Mouse (Mus musculus): ENCODE data around the gene Ccr2.
"Not testable (repeated sequence)": the region's sequence is repeated elsewhere in the genome, so short reads cannot be mapped to it uniquely, and the experiment has no call there.

Ccr2 gene

DNA sequence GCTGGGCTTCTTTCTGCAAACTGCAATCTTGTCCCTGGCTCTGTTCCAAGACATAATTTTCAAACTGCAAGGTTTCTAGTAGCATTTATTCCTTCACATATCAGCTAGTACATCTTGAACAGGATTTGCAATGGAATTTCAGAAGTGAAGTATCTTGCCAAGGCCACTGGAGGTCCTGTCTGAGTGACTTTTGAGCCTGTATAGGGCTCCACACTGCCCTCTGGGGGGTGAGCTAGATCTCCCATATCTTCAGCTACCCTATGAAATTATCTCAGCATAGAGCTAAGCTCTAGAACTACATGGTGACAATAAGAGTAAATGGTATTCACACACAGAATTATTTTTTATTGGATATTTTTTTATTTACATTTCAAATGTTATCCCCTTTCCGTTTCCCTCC lies 16.7 kb downstream of the Ccr2 start:
- DNase-seq (ENCODE audit: low read depth, low spot score) = peak; percentile 80

DNA sequence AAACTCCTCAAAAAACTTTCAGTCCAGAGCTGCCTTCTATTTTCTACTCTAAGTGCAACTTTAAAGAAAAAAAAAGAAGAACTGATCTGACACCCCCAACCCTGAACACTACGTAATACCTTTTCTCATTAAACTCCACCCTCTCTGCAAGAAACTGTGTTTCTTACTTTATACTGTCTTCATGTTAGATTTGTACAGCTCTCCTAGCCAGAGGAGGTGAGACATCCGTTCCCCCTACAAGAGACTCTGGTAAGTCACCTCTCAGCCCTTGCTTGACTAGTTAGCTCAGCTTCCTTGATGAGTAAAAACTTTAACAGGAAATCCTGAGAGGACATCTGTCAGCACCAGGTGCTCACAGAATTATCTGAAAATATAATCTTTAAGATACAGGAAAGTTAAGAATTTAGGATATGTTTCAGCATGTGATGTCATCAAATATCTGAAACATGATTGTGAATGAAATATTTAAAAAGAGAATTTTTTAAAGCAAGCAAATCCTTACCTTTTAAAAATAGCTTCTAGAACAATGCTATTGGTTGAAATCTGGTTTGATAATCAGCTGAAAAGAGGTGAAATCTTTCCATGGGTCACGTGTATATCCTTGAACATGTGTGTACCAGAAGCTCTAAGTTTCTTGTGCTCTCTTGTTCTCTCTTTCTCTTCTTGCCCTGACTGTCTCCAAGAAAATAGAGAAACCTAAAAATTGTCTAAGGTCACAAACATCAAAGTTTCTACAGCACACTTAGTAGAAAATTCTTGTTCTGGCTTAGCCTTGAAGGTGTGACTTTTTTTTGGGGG lies 19.8 kb downstream of the Ccr2 start, which contains the start of gene Ccr5:
Gene Ccr5, plus strand, starts transcription at position 157 of the 798 bp plus-strand sequence.
- DNase-seq (ENCODE audit: low read depth, low spot score) = peak; percentile 60

DNA sequence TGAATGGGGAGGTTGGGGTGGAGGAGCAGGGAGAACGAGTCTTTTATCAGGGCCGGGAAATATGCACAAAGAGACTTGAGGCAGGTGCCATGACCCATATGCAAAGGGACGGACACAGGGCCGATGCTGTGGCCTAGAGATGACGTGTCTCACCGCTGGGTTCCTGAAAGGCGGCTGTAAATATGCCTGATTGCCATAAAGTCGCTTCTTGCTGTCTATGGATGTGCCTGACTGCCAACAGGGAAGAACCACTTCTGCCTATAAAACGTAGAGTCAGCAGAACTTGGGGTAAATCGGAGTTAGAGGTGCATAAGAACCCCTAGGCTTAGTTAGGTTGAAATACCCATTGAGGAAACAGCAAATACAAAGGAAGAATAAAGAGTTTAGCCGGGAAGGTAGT lies 23.8 kb downstream of the Ccr2 start:
- no peak for DNase-seq (ENCODE audit: low read depth, low spot score)

DNA sequence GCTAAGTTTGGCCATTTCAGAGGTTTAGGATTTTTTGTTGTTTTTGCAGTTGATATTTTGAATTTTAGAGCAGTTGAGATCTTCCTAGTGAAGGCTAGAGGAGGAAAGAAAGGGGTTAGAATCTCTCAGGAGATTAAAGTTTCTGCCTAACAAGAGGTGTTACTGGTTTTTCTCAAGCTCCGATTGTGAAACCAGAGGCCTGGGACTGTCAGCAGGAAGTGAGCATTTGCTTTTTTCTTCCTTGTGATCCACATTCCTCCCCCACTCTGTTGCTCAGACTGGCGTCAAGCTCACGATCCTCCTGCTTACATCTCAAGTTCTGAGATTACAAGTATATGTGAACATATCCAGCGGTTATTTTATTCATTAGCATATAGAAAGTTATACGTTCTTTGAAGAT lies 24.6 kb downstream of the Ccr2 start:
- peak; percentile 39 for DNase-seq (ENCODE audit: low read depth, low spot score)

DNA sequence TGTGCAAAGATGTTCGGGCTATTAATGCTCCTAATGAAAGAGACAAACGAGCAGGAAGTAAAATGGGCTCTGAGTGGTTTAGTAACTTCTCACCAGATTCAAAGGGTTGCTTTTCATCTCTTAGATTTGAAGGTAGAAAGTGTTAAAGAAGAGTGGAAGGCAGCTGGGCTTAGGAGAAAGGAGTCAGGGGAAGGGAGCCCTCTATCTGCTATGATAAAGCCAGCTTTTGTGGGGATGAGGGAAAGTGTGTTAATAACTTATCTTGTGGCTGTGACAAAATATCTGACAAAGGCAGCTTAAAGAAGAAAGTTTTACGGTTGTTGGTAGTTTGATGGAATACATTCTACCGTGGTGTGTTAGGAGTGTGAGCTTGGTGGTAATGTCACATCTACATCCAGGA lies 25.7 kb downstream of the Ccr2 start:
- no peak for DNase-seq (ENCODE audit: low read depth, low spot score)

DNA sequence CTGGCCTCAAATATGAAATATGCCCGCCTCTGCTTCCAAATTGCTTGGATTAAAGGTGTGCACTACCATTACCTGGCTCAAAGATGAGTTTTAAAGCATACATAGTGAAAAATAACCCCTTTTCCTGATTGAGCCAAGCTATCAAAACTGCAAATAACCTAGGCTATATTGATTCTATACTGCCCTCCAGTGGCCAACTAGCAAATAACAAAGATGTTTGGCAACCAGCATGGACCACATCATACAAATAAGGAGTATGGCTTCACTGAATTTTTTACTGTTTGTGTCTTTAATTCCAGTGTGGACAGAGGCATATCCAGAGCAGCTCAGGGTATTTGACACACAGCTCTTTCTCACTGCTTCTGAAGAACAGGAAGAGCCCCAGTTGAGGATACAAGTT lies 26.6 kb downstream of the Ccr2 start:
- DNase-seq (ENCODE audit: low read depth, low spot score) = peak; percentile 79

DNA sequence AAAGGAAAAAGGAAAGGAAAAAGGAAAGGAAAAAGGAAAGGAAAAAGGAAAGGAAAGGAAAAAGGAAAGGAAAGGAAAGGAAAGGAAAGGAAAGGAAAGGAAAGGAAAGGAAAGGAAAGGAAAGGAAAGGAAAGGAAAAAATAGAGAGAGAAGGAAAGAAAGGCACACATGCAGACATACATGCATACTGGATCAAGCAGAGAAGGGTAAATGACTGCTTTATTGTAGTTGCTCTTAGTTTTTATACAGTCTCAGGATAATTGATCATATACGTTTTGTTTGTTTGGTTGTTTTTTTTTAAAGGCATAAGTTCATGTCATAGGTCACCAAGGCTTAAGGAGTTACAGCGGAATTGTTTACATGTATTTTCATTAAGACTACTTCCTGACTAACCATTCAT lies 31.1 kb downstream of the Ccr2 start:
- peak; percentile 20 for DNase-seq (ENCODE audit: low read depth, low spot score)

DNA sequence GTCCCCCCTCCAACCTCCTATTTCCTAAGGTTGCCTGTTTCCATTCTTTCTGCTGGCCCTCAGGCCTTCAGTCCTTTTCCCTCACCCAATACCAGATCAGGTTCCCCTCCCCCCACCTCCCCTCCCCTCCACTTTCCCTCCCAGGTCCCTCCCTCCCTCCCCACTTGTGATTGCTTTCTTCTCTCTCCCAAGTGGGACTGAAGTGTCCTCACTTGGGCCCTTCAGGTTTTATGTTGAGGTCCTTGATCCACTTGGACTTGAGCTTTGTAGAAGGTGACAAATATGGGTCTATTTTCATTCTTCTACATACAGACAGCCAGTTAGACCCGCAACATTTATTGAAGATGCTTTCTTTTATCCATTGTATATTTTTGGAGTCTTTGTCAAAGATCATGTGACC lies 33.2 kb downstream of the Ccr2 start:
- DNase-seq (ENCODE audit: low read depth, low spot score) = not testable (repeated sequence)

DNA sequence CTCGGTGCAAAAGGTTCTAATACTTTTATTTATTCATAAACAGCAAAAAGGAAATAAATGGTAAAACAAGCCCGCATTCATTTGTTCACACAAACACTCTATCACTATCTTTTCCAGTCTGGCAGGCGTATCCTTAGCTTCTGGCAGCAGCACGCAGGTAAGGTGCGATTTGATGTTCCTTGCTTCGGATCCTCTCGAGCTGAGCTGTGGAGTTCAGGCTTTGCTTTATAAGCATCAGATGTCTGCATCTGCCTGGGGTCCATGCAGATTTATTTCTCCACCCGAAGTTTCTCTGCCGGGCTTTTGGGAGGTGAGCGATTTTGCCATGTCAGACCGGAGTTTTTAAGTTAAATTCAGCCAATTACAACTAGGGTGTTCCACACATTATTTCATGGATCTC lies 35.9 kb downstream of the Ccr2 start:
- no peak for DNase-seq (ENCODE audit: low read depth, low spot score)

DNA sequence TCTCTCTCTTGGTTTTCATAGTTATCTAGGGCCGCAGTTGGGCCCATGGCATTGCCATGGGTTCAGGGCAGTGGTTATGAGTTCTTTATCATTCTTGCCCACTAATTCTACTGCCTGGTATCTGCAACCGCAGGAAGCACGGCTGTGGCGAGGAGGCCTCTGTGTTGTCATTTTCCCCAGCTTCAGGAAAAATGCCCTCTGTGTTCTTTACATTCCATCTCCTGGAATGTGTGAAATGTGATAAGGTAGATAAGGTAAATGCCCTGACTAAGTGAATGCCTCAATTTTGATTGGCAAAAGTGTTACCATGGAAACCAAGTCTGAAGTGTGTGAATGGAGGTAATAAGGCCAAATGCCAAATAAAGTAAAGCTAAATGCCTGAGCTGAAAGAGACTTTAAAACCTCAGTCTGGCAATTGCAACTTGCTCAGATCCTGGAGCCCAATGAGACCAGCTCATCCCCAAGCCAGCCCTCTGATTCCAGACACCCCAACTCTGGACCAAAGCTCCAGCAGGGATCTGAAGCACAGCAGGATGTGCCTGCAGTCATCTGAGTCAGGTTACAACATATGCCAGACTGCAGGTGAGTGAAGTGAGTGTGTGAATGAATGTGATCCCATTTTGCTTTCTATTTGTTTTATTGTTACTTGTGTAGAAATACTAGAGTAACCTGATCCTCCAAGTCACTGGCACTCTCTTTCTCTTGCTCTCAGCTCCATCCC lies 36.5 kb downstream of the Ccr2 start:
- no peak for DNase-seq (ENCODE audit: low read depth, low spot score)

DNA sequence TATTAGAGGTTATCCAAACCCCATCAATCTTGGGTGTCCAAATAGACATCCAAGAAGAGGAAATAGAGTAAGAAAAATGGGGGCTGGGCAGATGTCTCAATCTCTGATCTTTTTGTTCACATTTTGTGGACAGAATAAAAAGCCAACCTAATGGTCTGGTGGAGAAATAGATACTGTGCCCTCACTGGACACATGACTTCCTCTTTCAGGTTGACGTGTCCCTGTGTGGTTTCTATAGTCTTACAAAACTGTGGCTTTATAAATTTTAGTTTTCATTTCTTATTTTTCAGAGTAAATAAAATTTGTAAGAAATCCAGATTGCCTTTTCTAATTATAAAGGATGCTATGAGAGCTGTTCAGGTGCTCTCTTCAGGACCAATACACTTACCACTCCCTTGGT lies 41.9 kb downstream of the Ccr2 start:
- DNase-seq (ENCODE audit: low read depth, low spot score) = no peak

DNA sequence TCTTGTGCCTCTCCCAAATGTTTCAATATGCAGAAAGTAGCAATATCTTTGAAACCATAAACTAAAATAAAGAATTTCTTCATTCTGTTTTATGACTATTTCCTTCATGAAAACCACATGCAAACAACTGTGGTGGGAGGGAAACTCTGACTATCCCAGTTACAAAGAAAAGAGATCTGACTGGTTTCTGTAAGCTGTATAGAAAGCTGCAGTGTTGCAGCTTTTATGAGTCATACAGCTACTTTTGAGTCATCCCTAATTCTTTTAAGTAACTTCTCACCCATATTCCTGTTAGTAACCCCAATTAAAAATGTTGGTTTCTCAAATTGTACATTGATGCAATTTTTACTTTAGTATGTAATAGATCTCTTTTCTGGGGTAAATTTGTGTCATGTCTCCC lies 44.6 kb downstream of the Ccr2 start:
- peak; percentile 34 for DNase-seq (ENCODE audit: low read depth, low spot score)

All from CD4-positive, CD25-positive, alpha-beta regulatory T cell, adult 2 months (primary cell).